Mouse (Mus musculus): Measurements from ENCODE around the gene Clic6.
A peak's percentile ranks its signal among the peaks of the same experiment; 100 is the strongest.
"Not testable (repeated sequence)": the region's sequence is repeated elsewhere in the genome, so short reads cannot be mapped to it uniquely, and the experiment has no call there.

Gene Clic6

GRCm38 (mm10) chr16:92468459-92468858 is 17.1 kb upstream of the Clic6 start:
- no peak for DNase-seq (ENCODE audit: extremely low read depth, low read depth, low spot score)

- no peak for DNase-seq (ENCODE audit: extremely low read depth, low read depth, low spot score)
These were observed 14.8 kb upstream of the Clic6 start, which contains the start of gene Rcan1 for GRCm38 (mm10) chr16:92470706-92471105. Rcan1 (minus strand) TSS chr16:92470867.

DNA sequence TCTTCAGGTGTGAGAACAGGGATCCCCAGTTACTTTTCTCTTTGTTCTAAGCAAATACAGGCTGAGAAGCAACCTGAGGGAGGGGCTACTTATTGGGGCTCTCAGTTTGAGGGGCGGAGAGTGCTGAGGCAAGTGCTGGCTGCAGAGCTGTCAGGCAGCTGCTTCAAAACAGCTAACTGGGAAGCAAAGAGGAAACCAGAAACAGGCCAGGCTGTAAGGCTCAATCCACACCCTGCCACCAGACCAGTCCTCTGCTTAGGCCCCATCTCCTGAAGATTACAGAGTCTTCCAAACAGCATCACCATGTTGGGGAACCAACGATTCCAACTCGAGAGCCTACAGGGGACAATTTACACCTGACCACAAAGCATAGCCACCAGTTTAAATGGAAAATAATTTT is 12.6 kb upstream of the Clic6 start:
- no peak for DNase-seq (ENCODE audit: extremely low read depth, low read depth, low spot score)

- DNase-seq (ENCODE audit: extremely low read depth, low read depth, low spot score), result no peak
These were observed 10.3 kb upstream of the Clic6 start for GRCm38 (mm10) chr16:92475093-92475860.

- no peak for DNase-seq (ENCODE audit: extremely low read depth, low read depth, low spot score)
These were observed 6.9 kb upstream of the Clic6 start for GRCm38 (mm10) chr16:92478561-92479150.

- DNase-seq (ENCODE audit: extremely low read depth, low read depth, low spot score), result no peak
These were observed 1.6 kb downstream of the Clic6 start for GRCm38 (mm10) chr16:92487086-92487485.

- no peak for DNase-seq (ENCODE audit: extremely low read depth, low read depth, low spot score)
These were observed 2.0 kb downstream of the Clic6 start for GRCm38 (mm10) chr16:92487489-92487888.

- DNase-seq (ENCODE audit: extremely low read depth, low read depth, low spot score), result no peak
These were observed 2.9 kb downstream of the Clic6 start for GRCm38 (mm10) chr16:92488456-92488855.

GRCm38 (mm10) chr16:92489356-92489755 is 3.8 kb downstream of the Clic6 start:
- DNase-seq (ENCODE audit: extremely low read depth, low read depth, low spot score), result no peak

GRCm38 (mm10) chr16:92497851-92498588 is 12.5 kb downstream of the Clic6 start:
- no peak for DNase-seq (ENCODE audit: extremely low read depth, low read depth, low spot score)

DNA sequence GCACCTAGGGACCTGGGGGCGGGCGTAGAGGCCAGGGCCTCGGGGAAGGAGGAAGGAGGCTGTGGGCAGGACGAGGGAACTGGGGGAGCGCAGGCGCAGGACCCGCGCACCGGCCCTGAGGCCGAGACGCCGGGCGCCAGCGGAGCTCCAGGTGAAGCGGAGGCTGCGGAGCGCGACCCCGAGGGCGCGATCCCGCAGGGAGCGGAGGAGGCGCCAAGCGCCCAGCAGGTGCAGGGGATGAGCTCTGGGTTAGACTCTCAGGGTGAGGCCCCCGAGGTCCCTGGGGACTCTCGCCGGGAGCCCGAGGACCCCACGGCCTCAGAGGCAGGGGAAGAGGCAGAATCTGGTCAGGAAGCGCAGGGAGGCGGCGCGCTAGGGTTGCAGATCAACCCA is 13.0 kb downstream of the Clic6 start:
- DNase-seq (ENCODE audit: extremely low read depth, low read depth, low spot score), result no peak

DNA sequence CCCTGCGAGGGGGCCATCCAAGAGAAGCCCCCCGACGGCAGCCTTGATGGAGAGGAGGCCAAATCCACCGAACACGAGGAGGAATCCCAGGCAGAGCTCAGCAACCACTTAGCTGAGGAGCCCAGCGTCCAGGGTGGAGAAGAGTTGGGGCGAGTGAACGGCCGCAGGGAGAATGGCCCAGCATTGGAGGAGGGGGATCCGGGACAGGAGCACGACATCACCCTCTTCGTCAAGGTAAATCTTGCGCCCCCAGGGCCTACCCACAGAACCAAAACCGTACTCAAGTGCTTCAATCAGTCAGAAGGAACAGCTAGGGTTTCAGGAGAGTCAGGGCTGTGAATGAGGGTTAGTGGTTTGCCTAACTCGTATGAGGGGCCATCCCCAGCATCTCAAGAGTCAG is 13.8 kb downstream of the Clic6 start:
- DNase-seq (ENCODE audit: extremely low read depth, low read depth, low spot score), result no peak

DNA sequence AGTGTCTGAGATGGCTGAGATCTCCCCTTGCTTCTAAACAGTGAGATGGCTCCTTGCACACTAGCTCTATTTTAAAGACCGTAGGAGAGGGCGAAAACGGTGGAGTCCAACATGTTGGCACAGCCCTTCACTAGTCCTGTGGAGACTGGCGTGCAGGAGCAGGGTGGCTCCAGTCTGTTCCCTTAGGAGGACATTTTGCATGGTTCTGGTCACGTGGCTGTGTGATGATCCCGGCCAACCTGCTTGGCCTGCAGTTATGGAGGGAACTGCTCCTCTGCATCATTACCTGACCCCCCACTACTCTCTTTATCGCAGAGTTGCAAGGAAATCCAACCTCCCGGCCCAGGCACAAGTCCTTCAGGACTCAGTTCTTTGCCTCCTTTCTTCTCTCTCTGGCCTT is 15.0 kb downstream of the Clic6 start:
- DNase-seq (ENCODE audit: extremely low read depth, low read depth, low spot score), result no peak

GRCm38 (mm10) chr16:92503105-92503504 is 17.6 kb downstream of the Clic6 start:
- DNase-seq (ENCODE audit: extremely low read depth, low read depth, low spot score), result peak; percentile 55

DNA sequence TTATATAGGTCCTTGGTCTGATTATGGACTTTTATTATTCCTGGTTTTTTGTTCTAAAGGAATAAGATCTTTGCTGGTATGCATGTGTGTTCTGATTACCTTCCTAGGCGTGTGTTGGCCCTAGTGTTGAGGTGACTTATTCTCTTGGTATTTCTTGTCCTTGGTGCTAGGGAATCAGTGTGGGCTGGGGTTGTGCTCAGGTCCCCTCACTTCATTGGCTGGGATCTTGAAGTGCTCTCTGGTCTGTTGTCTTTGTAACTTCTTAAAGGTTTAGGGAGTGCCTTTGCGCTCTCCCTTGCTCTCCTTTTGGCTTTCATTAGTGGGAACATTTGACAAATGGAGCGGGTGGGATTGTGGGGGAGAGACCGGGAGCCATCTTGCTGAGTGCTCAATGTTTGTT is 22.0 kb downstream of the Clic6 start:
- no peak for DNase-seq (ENCODE audit: extremely low read depth, low read depth, low spot score)

DNA sequence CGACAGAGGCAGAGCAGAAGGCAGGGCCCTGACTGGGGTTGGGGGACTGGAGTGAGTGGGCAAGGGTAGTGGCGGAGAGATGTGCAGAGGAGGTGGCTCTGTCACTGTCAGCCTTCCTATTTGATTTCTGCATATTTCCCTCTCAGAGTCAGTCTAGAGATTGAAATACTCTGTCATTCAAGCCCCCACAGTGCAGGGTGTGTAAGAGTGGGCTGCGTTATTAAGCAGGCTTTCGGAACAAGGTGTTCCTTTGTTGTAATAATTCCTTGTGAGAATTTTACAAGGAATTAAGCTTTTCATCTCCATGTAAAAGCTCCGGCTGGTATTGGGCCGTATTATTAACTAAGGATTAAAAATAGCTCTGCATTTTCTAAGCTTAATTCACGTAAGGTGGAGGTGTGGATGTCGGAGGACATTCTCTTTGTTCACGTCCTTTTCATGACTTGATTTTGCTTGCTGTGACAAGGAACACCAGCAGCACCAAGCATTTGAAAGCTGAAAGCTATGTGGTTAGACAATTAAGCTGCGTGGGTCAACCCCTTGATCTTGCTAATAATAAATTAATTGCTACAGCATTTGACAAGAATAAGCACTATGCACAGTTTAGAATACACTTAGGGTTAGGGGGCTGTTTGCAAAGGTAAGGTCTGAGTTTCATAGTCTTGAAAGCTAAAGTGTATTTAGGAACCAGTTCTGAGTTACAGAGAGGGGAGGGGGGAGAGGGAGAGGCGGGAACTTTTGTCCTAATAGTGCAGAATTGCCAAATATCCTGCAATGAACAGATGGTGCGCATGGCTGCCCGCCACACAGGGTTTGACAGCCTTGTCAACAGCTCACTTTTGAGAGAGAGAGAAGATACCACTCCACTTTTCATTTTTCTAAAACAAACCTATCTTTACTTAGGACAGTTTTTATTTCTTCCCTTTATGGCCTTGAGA is 25.6 kb downstream of the Clic6 start:
- DNase-seq (ENCODE audit: extremely low read depth, low read depth, low spot score), result no peak

DNA sequence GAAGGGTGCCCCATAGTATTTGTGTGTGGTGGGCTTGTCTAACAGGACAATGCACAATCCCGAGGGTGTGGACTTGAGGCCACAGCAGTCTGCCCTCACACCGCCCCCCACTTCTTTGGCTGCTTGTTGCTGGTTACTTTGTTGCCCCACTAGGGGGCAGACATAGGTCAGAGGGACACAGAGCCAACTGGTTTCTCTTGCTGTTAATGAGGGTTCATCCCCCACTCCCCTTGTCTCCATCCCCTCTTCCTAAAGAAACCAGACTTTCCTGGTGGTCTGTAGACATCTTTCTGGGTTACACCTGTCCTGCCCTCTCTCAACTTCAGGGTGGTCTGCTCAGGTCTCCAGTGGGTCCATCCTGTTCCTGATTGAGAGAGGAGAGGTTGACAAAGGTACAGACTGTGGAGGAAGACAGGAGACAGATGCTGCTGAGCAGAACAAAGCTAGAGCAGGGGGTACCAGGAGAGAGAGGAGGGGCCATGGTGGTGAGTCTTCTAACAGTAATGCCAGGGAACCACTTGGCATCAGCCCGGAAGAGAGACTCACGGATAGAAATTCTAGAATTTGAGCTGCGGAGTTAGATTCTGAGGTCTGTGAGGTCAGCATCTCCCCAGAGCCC is 26.3 kb downstream of the Clic6 start:
- DNase-seq (ENCODE audit: extremely low read depth, low read depth, low spot score), result no peak

- not testable (repeated sequence) for DNase-seq (ENCODE audit: extremely low read depth, low read depth, low spot score)
These were observed 29.4 kb downstream of the Clic6 start for GRCm38 (mm10) chr16:92514896-92515295.

DNA sequence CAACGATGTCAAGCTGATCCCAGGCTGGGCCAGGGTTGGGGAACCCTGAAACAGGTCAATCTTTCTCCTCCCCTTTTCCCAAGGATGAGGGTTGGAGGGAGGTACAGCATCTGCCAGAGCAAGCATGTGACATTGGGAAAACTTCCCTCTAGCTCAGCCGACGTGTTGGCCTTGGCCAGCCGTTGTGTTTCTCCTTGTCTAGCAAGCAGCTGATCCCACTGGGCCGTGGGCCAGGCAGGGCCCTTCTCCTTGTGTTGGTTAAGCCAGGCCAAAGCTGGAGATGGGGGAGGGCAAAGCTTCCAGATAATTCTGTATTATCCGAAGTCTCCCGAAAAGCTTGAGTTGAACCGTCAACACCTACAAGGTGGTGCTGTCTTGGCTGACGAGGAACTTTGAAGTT is 30.6 kb downstream of the Clic6 start:
- DNase-seq (ENCODE audit: extremely low read depth, low read depth, low spot score), result no peak

DNA sequence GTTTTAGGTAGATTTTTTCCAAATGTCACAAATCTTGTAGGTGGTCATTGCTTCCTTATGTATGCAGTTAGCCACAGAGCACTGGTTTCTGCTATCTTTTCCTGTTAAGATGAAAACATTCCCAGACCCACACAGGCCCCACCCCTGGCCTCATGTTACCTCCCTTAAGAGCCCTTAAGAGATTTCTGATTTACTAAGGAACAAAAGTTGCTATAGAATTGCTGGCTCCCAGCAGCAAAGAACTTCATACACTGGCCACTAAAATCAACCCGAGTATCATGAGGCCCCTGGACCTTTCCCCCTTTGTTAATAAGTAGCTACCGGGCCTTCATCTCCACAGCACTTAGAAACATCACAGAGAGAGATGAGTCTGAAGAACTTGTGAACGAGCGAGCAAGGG is 33.2 kb downstream of the Clic6 start:
- no peak for DNase-seq (ENCODE audit: extremely low read depth, low read depth, low spot score)

Measured in fat pad, adult 2 months (tissue).